Mouse (Mus musculus) hematopoietic stem cell, adult 5-6 weeks (primary cell): ENCODE data around the gene Tac2. TPM values are rescaled to one million over a fixed set of nuclear protein-coding genes. Genes with fewer than 3 reads are reported as not detected.
A peak's percentile ranks its signal among the peaks of the same experiment; 100 is the strongest.

Experiments used
- ATAC-seq, 2 experiments: fragments of 125-278 bp in 1 of 2; replicated peaks in 1 of 2; 2 replicates each; pipeline ENCODE4 v1.8.0; 2016 to 2017; ENCODE audit warnings: inconsistent platforms in 2 of 2, mild to moderate bottlenecking in 2 of 2, moderate number of reproducible peaks in 2 of 2, low read depth in 1 of 2, moderate TSS enrichment in 1 of 2; ENCODE audit not compliant: low FRiP score in 2 of 2, poor library complexity in 2 of 2, severe bottlenecking in 2 of 2, insufficient read depth in 1 of 2, low TSS enrichment in 1 of 2
- total RNA-seq: library from RNA; stranded (forward); fragments of 172-1452, 232-1000 nt; gene quantifications from 2 replicates; pipeline ENCODE4 v1.2.3, GENCODE M21; 2017

Tac2 gene
- not detected in 2 replicates for total RNA-seq

DNA sequence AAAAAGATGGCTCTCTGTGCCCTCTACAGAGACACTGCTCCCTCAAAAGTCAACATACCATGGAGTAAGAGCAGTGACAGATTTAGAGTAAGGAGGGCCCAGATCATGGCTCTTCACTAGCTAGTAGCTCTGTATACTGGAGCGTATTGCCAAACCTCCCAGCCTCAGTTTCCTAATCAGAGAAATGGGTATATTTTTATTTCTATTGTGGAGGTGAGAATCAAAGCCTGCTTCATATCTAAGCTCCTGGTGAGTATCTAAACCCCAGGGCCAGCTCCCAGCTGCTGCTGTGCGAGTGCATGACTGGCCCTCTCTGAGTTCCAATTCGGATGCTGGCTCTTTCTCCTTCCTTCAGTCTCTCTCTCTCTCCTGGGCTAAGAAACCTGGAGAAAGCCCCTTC, at the start of gene Tac2:
Tac2 (plus strand) TSS at position 301 of the 400 bp plus-strand sequence.
- no peak for ATAC-seq

GRCm38 (mm10) chr10:127674794-127675522, 49.3 kb upstream of the Tac2 start:
- ATAC-seq = peak; percentile 71 to 80

- no peak for ATAC-seq
Observed at GRCm38 (mm10) chr10:127675859-127676398, 48.3 kb upstream of the Tac2 start.

GRCm38 (mm10) chr10:127676691-127677548, 47.4 kb upstream of the Tac2 start:
- peak; percentile 80 to 89 for ATAC-seq

- peak; percentile 39 to 56; a peak in 3 of 4 replicates for ATAC-seq
Observed at GRCm38 (mm10) chr10:127677591-127678336, 46.5 kb upstream of the Tac2 start.

- no peak for ATAC-seq
Observed at GRCm38 (mm10) chr10:127679208-127679607, 45.1 kb upstream of the Tac2 start.

- ATAC-seq = no peak
Observed at GRCm38 (mm10) chr10:127679881-127680280, 44.4 kb upstream of the Tac2 start.

- ATAC-seq = no peak
Observed at GRCm38 (mm10) chr10:127682886-127683285, 41.4 kb upstream of the Tac2 start.

DNA sequence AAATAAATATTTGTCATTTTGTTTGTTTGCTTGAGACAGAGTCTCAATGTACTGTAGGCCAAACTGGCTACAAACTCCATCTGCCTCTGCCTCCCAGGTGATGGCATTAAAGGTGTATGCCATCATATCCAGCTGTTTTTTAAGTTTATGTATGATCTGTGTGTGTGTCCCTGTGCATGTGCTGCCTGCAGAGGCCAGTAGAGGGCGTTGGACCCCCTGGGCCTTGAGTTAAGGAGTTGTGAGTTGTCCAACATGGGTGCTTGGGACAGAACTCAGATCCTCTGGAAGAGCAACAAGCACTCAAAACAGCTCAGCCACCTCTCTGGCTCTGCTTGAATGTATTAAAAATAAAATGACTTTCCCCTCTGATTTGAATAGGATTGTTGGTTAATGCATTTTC, 33.2 kb upstream of the Tac2 start:
- ATAC-seq = no peak

DNA sequence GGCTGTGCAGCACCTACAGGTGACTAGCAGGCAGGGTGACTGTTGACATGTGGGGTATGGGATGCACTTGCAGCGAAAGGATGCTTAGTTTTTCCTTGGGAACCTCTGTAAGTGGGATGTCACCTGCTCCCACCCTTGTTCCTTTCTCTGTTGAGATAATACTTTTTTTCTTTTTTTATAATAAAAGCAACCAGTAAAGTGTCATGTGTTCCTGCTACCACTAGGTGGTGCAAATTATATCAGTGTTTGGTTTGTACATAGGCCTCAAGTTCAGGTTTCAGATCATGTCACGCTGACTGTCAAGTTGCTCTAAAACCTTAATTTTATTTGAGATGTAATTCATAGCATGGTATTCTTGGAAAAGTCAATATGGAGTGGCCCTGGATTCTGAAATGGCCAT, 29.6 kb upstream of the Tac2 start:
- peak; percentile 62 to 73; a peak in 3 of 4 replicates for ATAC-seq

DNA sequence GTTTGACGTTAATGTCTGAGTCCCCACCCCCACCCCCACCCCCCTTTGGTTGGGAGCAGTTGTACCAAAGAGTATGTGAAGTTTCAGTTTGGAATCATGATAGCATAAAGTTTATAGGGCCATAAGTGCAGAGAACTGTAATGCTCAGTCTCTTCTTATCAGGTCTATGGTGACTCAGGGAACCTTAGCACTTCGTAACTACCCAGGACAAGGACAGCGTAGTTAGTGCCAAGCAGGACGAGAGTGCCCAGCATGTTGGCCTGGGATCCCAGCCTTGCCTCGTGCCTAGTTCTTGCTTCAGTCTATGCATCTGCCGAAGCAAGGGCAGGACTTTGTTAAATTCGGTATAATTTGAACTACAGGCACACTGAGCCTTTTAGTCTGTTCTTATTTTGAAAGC, 28.5 kb upstream of the Tac2 start:
- no peak for ATAC-seq

GRCm38 (mm10) chr10:127698966-127699365, 25.3 kb upstream of the Tac2 start:
- ATAC-seq = no peak

GRCm38 (mm10) chr10:127703299-127703698, 21.0 kb upstream of the Tac2 start:
- ATAC-seq = no peak

DNA sequence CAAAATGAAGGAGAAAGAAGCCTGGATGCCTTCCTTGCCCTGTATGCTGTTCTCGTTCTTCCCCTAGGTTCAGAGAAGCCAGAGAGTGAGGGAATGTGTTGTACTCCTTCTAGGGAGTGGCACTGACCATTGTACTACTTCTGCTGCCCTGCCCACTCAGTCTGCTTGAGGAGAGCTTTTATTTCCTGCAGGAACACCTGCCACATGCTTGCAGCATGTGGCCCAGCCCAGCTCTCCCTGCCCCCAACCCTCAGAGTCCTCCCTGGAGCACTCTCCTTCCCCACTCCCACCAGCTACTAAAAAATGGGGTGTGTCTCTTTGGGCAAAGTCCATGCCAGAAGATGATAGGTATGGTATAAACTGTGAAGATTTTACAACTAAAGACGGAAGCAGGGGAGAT, 20.0 kb upstream of the Tac2 start:
- no peak for ATAC-seq

- ATAC-seq = no peak
Observed at GRCm38 (mm10) chr10:127704766-127705220, 19.5 kb upstream of the Tac2 start, which contains the start of gene Myo1a. Myo1a (plus strand) TSS chr10:127705170.

DNA sequence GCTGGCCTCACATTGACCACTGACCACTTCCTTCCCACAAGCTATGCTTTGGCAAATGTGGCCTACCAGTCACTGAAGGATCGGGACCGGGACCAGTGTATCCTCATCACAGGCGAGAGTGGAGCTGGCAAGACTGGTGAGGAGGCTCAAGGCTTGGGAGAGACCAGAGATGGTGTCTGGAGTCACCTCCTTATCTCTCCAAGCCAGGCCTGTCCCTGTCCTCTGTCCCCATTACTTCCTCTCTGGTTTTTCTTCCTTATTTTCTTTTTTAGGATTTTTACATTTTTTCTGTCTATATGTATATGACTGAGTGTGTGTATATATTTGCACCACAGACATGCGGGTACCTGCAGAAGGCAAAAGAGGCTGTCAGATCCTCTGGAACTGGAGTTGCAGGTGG, 18.5 kb upstream of the Tac2 start:
- no peak for ATAC-seq

DNA sequence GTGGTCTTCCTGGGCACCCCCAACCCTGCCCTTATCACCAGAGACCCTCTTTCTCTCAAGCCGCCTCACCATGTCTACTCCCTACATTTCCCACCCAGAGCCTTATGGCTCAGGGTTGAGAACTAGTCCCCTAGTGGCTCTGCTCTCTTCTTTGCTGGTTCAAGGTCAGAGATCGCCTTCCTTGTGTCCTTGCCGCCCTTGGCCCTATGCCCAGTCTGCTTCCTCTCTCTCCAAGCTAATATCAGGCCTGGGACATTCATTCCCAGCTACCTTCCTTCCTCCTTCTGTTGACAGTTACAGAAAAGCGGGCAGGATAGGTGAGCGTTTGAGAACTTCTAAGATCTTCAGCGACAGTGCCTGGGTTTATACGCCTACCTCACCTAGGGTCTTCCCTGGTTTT, 16.6 kb upstream of the Tac2 start:
- no peak for ATAC-seq
